Mouse (Mus musculus) activated CD4-positive, CD25-positive, alpha-beta regulatory T cell, adult 4 months (primary cell): ENCODE results near the gene Chd1l. TPM values are rescaled to one million over a fixed set of nuclear protein-coding genes. Genes with fewer than 3 reads are reported as not detected.

Experiments
- ATAC-seq: one replicate; pipeline ENCODE4 v1.8.0; 2017
- polyA plus RNA-seq, 2 experiments: library from polyadenylated mRNA; unstranded; fragments of 100-300 nt; shearing (Covaris generic); gene quantifications; one replicate each; pipeline ENCODE4 v1.2.1; 2017

Gene Chd1l
- polyA plus RNA-seq, result 10 to 100 TPM; 21.8 TPM

DNA sequence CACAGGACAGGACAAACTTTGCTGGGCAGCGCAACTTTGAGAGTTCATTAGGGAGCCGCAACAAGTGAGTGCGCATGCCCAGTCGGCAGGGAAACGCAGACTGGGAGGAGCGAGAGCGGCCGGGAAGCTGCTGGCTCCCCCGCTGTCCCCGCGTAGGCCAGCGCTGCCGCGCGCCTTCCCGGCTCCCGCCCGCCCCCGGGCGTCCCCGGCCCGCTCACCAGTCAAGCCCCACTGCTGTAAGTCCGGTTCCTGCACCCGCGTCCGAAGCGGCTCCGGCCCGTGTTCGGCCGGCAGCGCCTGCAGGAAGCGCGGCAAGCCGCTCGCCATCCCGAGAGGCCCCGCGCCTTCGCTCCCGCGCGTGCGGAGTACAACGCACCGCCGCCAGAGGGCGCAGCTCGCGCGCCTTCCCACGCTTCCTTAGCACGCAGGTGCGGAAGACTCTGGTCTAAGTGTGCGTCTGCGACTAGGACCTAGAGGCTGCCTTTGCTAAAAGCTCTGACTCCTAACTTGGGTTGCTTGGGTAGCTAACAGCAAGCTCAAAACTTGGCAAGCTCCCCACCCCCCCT, at the start of gene Chd1l:
Gene Chd1l, minus strand, starts transcription at position 359 of the 566 bp plus-strand sequence.
- peak; percentile 88 for ATAC-seq

DNA sequence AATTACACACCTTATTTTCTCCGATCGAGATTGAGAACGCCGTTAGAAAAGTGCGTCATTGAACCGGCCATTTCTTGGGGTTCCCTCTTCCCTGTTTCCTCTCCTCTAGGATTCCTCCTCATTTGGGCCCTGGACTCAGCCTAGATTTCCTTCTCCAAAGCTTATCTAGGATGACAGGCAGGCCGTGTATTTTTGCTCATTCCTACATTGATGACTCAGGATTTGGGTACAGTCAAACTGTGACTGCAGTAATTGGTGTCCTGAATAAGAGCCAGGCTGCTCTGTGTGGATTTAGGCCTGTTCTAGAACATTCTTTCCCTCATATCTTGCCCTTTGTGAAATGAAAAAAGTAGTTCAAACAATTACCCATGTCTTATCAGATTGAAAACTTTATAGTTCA, 49.7 kb upstream of the Chd1l start:
- no peak for ATAC-seq

DNA sequence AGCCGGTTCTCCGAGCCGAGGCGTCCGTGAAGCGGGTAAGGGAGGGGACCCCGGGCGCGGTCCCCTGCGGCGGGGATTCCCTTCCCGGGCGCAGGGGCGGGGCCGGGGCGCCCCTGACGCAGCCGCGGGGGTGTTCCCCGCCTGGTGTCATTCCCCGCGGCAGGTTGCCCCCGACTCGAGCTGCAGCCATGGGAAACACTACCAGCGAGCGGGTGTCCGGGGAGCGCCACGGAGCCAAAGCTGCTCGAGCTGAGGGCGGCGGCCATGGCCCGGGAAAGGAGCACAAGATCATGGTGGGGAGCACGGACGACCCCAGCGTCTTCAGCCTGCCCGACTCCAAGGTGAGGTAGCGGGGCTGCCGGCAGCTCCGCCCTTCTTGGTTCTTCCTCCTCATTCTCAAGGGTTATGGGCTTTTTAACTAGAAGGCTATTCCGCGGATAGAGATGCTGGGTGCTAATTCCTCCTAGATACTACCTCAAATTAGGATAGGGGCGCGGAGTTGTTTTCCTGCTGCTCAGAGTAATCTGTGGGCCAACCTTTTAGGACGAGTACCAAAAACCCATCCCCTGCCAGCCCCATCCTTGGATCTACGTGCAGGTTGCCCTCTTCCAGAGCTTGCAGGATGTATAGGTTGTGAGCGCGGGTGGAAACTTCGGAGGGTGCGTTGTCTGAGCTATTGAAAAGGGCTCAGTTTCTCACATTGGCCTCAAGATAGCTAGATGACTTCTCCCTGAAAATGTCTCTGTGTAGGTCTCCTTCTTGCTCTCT, 48.6 kb upstream of the Chd1l start:
- ATAC-seq, result peak; percentile 47

- peak; percentile 84 for ATAC-seq
Observed at GRCm38 (mm10) chr3:97657655-97658411, 47.8 kb upstream of the Chd1l start, which contains the start of gene Prkab2. TSS of gene Prkab2 (plus strand) at chr3:97658193.

DNA sequence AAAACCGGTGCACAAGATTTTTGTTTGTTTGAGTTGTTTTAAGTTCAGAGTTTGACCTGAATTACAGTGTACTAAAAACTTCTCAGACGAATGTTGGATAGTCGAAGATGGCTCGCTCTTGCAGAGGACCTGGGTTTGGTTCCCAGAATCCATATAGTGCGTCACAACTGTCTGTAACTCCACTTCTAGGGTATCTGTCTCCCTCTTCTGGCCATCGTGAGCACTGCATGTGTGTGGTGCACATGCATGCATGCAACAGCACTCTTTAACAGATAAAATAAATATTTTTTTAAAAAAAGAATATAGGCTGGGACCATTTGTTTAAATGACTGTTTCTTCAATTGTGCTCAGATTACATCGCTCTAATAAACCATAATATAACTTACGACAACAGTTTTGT, 44.9 kb upstream of the Chd1l start:
- ATAC-seq, result no peak

GRCm38 (mm10) chr3:97653781-97654180, 43.8 kb upstream of the Chd1l start:
- ATAC-seq, result no peak

- no peak for ATAC-seq
Observed at GRCm38 (mm10) chr3:97651604-97652003, 41.6 kb upstream of the Chd1l start.

- no peak for ATAC-seq
Observed at GRCm38 (mm10) chr3:97649469-97649868, 39.5 kb upstream of the Chd1l start.

GRCm38 (mm10) chr3:97649022-97649421, 39.0 kb upstream of the Chd1l start:
- ATAC-seq, result no peak

DNA sequence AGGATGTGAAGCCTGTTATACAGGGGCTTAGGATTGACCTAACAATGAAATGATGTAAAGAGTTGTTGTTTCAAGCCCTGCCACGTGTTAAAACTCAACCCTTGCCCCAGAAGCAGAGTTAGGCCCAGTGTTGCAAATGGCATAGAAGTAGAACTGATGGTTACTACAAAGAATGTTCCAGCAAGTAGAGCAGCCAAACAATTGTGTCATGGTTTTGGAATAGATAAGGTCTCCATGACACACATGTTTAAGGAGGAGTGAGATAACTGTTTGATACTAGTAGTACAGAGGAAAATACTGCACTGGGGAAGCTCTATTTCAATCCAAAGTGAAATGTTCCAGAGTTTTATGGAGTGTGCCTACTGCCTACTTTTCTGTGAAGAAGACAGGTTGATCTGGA, 38.5 kb upstream of the Chd1l start:
- ATAC-seq, result no peak

GRCm38 (mm10) chr3:97642001-97642400, 32.0 kb upstream of the Chd1l start:
- ATAC-seq, result no peak

DNA sequence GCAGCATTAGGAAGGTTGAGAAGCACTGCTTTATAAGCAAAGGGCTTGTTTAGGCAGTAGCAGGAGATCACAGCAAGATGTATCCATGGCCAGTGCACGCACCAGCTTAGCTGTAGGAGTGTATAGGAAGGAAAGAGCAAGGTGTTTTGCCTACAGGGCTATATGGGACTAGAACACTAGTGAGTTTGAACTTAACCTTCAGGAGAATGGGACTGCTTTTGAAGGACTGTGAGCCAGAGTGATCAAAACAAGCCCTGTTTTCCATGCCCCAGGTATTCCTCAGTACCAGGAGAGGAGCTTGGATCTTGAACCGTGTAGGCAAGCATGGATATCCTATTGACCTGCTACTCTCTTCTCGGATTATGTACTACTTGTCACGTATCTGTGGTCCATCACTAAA, 31.4 kb upstream of the Chd1l start:
- no peak for ATAC-seq

DNA sequence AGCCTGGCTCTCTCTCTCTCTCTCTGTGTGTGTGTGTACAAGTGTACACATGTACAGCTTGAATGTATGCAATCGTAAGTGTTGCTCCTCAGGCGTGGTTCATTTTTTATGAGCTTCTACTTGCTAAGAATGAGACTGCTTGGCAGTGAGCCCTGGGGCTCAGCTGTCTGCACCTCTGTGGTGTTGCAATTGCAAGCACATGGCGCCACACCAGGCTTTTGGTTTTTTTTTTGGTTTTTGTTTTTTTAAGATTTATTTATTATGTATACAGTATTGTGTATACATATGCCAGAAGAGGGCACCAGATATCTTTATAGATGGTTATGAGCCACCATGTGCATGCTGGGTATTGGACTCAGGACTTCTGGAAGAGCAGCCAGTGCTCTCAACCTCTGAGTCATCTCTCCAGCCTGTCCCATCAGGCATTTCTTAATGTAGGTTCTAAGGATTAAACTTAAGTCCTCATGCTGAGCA, 24.3 kb upstream of the Chd1l start:
- ATAC-seq, result no peak

GRCm38 (mm10) chr3:97633456-97633855, 23.5 kb upstream of the Chd1l start:
- no peak for ATAC-seq

DNA sequence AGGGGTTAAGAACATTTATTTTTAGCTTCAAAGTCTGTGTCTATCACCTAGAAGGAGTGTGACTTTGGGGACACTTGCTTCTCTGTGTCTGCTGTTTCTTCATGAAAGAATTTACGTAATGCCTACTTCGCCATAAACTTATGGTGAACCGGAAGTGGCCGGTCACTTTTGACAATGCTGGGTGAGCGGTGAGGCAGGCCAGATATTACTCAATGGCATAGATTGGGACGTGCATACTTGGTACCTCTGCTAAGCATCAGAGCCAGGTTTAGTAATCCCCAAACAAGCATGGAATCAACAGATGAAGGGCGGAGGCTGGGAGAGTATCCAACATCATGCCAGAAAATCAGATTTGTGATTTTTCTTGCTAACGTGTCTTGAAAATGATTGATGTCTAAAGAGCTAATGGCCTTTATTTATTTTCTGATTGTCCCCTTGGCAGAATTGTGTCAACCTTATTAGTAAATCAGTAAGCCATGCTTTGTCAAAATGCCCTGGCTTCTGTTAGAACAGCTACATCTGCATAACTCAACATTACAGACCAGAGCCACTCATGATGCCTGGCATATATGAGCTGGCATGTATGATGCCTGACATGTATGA, 21.4 kb upstream of the Chd1l start:
- no peak for ATAC-seq

DNA sequence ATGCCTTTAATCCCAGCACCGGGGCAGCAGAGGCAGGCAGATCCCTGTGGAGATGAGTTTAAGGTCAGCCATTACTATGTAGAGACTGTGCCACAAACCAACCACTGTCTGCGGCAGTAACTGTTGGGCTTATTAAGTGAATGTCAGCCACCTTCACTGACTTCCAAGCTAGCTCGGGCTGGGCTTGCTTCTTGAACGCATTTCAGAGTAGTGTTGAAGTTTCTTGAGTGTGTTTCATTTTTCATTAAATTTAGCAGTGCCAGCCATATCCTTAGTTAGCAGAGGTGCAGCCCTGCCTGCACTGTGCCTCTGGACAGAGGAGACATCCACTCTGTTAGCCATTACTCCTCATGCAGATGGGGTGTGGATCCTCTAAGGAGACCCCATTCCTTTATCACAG, 20.7 kb upstream of the Chd1l start:
- no peak for ATAC-seq

- ATAC-seq, result no peak
Observed at GRCm38 (mm10) chr3:97629941-97630340, 19.9 kb upstream of the Chd1l start.

GRCm38 (mm10) chr3:97628391-97629001, 18.5 kb upstream of the Chd1l start, which contains the start of gene Fmo5:
TSS of gene Fmo5 (plus strand) at chr3:97628804.
- peak; percentile 100 for ATAC-seq

DNA sequence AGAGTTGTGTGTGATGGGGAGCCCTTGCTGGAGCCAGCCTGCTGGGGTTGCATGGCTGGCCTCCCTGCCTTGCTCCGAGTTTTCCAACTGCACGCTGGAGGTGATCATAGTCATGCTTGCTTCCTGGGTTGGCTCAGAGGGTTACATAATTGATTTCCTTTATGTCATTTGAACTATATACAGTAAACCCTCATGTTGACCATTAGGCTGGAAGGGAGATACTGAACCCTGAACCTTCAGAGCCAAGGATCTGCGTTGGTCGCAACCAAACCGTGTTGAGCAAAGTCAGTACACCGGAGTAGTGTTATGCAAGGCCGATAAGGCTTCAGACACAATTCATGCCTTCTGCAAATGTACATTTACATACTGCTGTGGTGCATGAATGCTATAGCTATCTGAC, 17.9 kb upstream of the Chd1l start:
- no peak for ATAC-seq

DNA sequence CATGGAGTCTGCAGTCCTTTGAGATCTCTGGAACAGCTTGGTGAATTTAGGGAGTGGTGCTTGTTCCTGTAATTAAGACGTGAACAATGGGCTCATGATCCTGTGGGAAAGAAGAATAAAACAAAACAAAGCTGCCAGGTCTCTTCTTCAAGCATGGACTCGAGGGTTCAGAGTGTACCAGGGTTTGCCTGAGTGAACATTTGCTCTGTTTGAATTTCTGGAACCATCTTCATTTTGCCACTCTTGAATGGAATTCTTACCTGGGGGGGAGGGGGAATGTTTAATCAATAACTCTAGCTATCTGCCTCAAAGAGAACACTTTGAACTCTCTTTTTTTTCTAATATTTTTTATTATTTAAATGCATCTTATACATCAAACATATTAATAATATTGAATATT, 14.6 kb upstream of the Chd1l start:
- ATAC-seq, result no peak

DNA sequence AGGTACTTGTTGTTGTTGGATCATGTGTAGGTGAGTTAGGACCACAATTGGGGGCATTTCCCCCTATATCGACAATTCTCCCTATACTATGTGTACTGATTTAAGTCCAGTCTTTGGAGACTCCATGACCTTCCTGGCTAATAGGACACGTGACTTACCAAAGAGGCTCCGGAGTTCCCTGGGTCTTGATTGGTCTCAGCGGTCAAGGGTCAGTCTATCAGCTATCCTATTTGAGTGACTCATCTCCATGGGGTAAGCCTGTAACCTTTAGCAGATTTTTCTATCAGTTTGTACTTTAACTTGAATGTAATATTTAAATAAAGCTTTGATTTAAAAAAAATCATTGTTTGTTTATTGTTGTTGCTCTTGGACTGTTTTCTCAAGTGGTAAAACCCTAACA, 10.7 kb upstream of the Chd1l start:
- ATAC-seq, result no peak

GRCm38 (mm10) chr3:97617899-97618298, 7.9 kb upstream of the Chd1l start:
- no peak for ATAC-seq
